Mouse (Mus musculus) midbrain, embryonic 14.5 days (tissue): ENCODE data around the gene Ndufaf7. TPM values are rescaled to one million over a fixed set of nuclear protein-coding genes. Genes with fewer than 3 reads are reported as not detected.

Experiments
- ATAC-seq: fragments of 200-750 bp; cut with Nextera tagmentation; 2 replicates; pipeline ENCODE4 v1.8.0; 2017; ENCODE audit warnings: moderate number of reproducible peaks, moderate library complexity; ENCODE audit not compliant: low FRiP score, low TSS enrichment
- DNase-seq: peaks from one replicate; pipeline ENCODE4 v3.0.0-alpha.2; 2015
- H3K27ac ChIP-seq: fragments of 300-500 bp; sonication (generic); replicated peaks from 2 replicates; pipeline ENCODE4 v1.5.1; 2014; ENCODE audit warnings: mild to moderate bottlenecking, low read depth, low read length, moderate library complexity
- H3K27me3 ChIP-seq: fragments of 300-500 bp; sonication (generic); 2 replicates; pipeline ENCODE4 v1.6.1; 2014; ENCODE audit warnings: low read length, control low read depth, mixed read lengths; ENCODE audit not compliant: control insufficient read depth, insufficient read depth
- H3K36me3 ChIP-seq: fragments of 300-500 bp; sonication (generic); 2 replicates; pipeline ENCODE4 v1.6.1; 2014; ENCODE audit warnings: low read length, control low read depth; ENCODE audit not compliant: control insufficient read depth, insufficient read depth
- H3K4me1 ChIP-seq: fragments of 300-500 bp; sonication (generic); 2 replicates; pipeline ENCODE4 v1.6.1; 2014; ENCODE audit warnings: mild to moderate bottlenecking, antibody characterized with exemption, low read length, control low read depth; ENCODE audit not compliant: control insufficient read depth, insufficient read depth
- H3K4me2 ChIP-seq: fragments of 300-500 bp; sonication (generic); 2 replicates; pipeline ENCODE4 v1.6.1; 2014; ENCODE audit warnings: mild to moderate bottlenecking, low read length, moderate library complexity
- H3K4me3 ChIP-seq: fragments of 300-500 bp; sonication (generic); replicated peaks from 2 replicates; pipeline ENCODE4 v1.5.1; 2014; ENCODE audit warnings: low read depth, low read length
- H3K9ac ChIP-seq: fragments of 300-500 bp; sonication (generic); replicated peaks from 2 replicates; pipeline ENCODE4 v1.6.1; 2014; ENCODE audit warnings: mild to moderate bottlenecking, low read length, moderate library complexity
- H3K9me3 ChIP-seq: fragments of 300-500 bp; sonication (generic); 2 replicates; pipeline ENCODE4 v1.6.1; 2016; ENCODE audit warnings: low read length, control low read depth, mixed read lengths; ENCODE audit not compliant: control insufficient read depth
- WGBS: fragments of 180-500 bp; shearing (Covaris S2); extraction: QIAGEN DNeasy Blood & Tissue Kit; methylation state at CpG from one replicate; pipeline ENCODE4 v1.1.7; 2014; 5-methylcytosine and 5-hydroxymethylcytosine counted together
- polyA plus RNA-seq: library from polyadenylated mRNA; unstranded; fragments of >200 nt; fragmentation: Nextera tagmentation; extraction: Ambion mirVana; gene quantifications from 2 replicates; pipeline ENCODE4 v1.2.1, GENCODE M21; 2014

The Ndufaf7 gene
- polyA plus RNA-seq, 1 experiment from 2014 or later: 54.3 TPM

DNA sequence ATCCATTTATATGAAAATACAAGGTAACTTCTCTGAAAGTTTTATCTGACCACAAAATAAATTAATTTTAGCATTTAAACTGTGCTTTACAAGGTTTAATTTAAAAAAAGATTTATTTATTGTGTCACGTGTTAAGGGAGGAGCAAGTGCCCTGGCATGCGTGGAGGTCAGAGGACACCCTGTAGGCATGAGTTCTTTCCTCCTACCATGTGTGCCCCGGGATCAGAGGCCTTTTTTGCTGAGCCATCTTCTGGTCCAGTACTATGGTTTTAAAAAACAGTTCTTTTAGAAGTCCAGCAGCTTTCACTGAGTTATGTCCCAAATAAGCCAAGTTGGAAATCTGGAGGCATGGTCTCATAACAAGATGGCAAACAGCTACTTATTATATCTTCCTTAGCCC, 46.8 kb downstream of the Ndufaf7 start:
- Histone ChIP-seq H3K27me3 (no peaks in the 10 kb centered on the region), H3K4me2 (no peak overlapping the region), H3K9me3 (no peaks in the 10 kb centered on the region), H3K27ac (no peak overlapping the region), H3K4me3 (no peak overlapping the region), H3K9ac (no peak overlapping the region), H3K36me3 (peaks cover 10% of the 10 kb centered on the region; the same call in 1 of the 2 replicates), H3K4me1 (no peaks in the 10 kb centered on the region)
- 94% methylated on average over 3 of the region's 3 CpGs for WGBS
- DNase-seq (no peak), ATAC-seq (no peak)

DNA sequence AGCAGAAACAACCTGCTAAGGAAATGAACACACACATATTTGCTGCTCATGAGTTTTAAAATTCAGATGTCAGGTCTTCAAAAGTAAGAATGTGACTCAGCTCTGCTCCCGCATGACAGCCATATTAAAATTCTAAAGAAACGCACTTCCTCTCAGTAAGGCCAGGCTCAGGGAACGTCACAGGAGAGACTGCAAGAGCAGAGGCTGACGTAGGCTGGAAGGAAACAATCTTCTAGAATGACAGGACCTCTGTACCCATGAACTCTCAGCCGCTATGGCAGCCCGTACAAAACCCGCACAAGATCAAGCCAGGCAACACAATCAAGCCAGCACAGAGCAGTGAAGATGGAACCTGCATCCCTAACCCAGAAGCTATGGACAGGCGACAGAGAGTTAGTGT, 52.1 kb downstream of the Ndufaf7 start:
- H3K9ac ChIP-seq: no peak overlapping the region
- 84% methylated on average over 8 of the region's 8 CpGs for WGBS
- H3K36me3 ChIP-seq: no peaks in the 10 kb centered on the region
- H3K27me3 ChIP-seq: no peaks in the 10 kb centered on the region
- no peaks in the 10 kb centered on the region for H3K9me3 ChIP-seq
- H3K4me2 ChIP-seq: no peak overlapping the region
- ATAC-seq: no peak
- no peak overlapping the region for H3K4me3 ChIP-seq
- no peaks in the 10 kb centered on the region for H3K4me1 ChIP-seq
- DNase-seq: no peak
- no peak overlapping the region for H3K27ac ChIP-seq

DNA sequence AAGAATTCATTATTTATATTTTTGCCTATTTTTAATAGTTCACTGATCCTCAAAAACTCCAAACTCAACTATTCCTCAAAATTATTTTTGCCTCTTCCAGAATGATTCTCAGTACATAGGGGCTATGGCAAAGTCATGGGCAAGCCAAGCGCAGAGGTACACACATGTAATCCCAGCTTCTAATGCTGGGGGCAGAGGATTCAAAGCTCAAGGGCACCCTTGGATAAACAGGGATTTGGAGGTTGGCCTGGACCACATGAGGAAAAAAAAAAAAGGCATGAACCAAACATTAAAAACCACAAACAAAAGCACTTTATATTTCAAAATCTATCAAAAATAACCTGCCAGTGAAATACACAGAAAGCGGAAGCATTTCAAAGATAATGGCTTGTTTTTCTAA, 54.6 kb downstream of the Ndufaf7 start:
- no peaks in the 10 kb centered on the region for H3K27me3 ChIP-seq
- no peak for ATAC-seq
- no peaks in the 10 kb centered on the region for H3K4me1 ChIP-seq
- WGBS: 98% methylated on average over 2 of the region's 2 CpGs
- H3K4me3 ChIP-seq: no peak overlapping the region
- no peak for DNase-seq
- H3K9me3 ChIP-seq: no peaks in the 10 kb centered on the region
- no peak overlapping the region for H3K27ac ChIP-seq
- H3K9ac ChIP-seq: no peak overlapping the region
- no peak overlapping the region for H3K4me2 ChIP-seq
- no peaks in the 10 kb centered on the region for H3K36me3 ChIP-seq

DNA sequence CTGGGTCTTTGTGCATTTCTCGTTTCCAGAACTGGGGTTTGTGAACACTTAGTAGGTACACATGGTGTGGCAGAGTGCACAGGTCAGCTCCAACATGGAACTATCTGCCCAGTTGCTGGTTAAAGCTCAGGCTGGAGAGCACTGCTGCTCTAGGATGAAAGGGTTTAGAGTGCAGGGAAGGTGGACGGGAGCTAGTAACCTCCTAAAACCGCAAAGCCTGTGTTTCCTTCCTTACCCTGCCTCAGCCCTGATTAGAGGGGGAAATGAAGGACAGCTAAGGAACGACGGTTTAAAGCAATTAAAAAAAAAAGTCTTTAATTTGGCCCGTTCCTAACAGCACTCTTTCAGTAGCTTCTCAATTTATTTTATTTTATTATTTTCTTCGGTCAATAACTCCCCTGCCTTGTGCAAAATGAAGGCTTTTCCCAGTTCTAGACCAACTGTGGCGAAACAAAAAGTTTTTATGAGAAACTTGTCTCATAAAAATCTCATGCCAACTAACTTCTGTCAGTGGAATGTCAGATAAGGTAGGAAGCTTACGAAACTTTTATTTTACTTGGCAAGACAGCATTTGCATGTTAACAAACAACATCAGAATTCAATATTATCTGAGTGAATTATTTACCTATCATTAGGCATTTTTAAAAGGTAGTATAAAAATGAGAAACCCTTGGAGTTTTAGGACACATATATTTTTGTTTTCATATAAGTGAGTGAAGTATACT, 55.5 kb downstream of the Ndufaf7 start:
- Histone ChIP-seq H3K9me3 (no peaks in the 10 kb centered on the region), H3K9ac (no peak overlapping the region), H3K27me3 (no peaks in the 10 kb centered on the region), H3K4me3 (no peak overlapping the region), H3K4me2 (no peak overlapping the region), H3K36me3 (no peaks in the 10 kb centered on the region), H3K27ac (no peak overlapping the region), H3K4me1 (no peaks in the 10 kb centered on the region)
- no peak for DNase-seq
- WGBS: 85% methylated on average over 9 of the region's 9 CpGs
- no peak for ATAC-seq

DNA sequence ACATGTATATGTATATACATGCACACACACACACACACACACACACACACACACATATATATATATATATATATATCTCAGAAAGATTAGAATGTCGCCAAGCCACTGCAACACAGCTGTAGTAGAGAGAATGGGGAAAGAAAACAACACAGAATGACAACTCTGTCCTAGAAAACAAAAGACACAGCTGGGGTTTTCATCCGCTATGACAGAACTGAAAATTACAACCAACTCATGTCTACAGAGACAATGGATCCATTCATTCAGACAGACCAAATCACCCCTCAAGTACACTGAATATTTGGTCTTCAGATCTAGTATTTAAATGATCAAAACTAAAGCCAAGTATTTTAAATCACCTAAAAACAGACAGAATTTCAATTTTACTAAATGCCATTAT, 56.7 kb downstream of the Ndufaf7 start:
- H3K4me2 ChIP-seq: no peak overlapping the region
- no peaks in the 10 kb centered on the region for H3K9me3 ChIP-seq
- H3K27ac ChIP-seq: no peak overlapping the region
- H3K36me3 ChIP-seq: no peaks in the 10 kb centered on the region
- DNase-seq: no peak
- no peak for ATAC-seq
- 60% methylated on average over 2 of the region's 2 CpGs for WGBS
- H3K4me1 ChIP-seq: no peaks in the 10 kb centered on the region
- no peak overlapping the region for H3K9ac ChIP-seq
- no peak overlapping the region for H3K4me3 ChIP-seq
- H3K27me3 ChIP-seq: no peaks in the 10 kb centered on the region

DNA sequence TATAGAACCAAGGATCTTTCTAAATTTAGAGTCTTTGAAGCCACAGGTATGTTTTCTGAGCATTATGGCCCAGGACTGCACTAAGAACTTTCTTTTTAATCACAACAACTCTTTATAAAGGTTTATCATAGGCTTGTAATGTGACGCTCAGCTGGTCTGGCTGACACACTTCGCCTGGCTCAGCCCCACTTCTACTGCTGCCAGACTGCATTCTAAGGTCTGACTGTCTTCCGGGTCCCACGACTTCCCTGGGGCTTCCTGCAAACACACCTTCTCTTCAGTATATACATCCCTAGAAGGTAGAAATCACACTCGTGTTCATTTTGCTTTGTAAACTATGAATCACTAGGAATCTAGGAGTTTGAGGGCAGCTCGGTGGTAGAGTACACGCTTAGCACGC, 57.4 kb downstream of the Ndufaf7 start:
- no peaks in the 10 kb centered on the region for H3K27me3 ChIP-seq
- no peaks in the 10 kb centered on the region for H3K4me1 ChIP-seq
- H3K4me2 ChIP-seq: no peak overlapping the region
- ATAC-seq (no peak), DNase-seq (no peak)
- no peak overlapping the region for H3K27ac ChIP-seq
- no peak overlapping the region for H3K9ac ChIP-seq
- WGBS: 93% methylated on average over 8 of the region's 8 CpGs
- H3K9me3 ChIP-seq: no peaks in the 10 kb centered on the region
- H3K4me3 ChIP-seq: no peak overlapping the region
- H3K36me3 ChIP-seq: no peaks in the 10 kb centered on the region

DNA sequence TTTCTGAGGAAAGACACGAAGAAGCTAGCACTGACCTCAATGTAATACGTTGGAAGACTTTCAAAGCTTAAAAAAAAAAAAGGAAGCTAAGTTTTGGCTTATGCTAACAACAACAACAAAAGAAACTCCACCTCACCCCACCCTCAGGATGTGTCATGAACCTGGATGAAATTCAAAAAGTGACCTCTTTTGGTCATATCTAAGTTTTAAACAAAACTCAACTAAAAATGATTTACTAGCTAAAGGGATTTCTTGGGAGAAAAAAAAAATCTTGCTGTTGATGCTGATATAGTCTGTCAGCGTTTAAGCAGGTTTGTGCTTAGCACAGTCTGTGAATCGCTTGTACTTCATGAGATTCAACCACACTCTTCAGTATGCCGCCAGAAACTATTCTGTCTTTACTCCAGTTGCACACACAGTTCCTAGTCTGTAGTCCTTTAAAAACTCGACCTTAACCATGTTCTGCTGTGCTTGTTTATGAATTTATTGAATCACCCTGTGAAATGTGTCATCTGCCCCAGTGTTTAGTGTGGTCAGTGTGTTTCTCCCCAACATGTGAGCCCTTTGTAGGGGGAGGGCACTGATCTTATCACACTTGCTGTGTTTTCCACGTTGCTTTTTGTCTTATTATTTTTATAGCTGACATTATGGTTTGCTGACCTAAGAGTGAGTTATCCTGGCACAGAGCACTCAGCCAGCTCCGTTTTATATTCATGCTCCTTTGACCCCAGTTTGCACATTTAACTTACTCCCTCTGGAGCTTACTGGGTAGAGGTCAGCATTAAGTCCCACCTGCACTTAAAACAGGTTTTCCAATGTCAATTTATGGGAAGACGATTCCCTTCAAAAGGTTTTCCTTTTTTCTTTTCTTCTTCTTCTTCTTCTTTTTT, 58.2 kb downstream of the Ndufaf7 start:
- ATAC-seq (no peak), DNase-seq (no peak)
- Histone ChIP-seq H3K36me3 (no peaks in the 10 kb centered on the region), H3K27ac (no peak overlapping the region), H3K9me3 (no peaks in the 10 kb centered on the region), H3K9ac (no peak overlapping the region), H3K4me1 (no peaks in the 10 kb centered on the region), H3K27me3 (no peaks in the 10 kb centered on the region), H3K4me2 (no peak overlapping the region), H3K4me3 (no peak overlapping the region)
- WGBS: 85% methylated on average over 9 of the region's 9 CpGs
